Mouse (Mus musculus): ENCODE measurements around the gene Sec22c.

Gene Sec22c

DNA sequence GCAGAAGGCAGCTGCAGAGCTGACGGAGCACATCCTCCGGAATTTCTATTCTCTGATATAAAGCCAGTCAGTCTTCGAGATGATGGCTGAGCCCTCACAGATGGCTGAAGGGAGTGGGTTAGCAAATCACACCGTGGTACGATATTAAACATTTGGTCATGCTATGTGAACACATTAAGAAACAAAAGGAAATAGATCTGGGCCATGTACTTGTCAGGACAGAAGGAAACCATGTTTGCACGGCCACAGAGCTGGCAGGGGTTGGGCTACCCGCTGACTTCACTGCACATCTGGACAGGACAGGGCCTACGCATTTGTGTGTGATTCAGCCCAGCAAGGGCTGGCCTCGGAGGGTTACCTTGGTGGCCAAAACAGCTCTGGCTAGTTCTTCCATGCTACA is 8.7 kb downstream of the Sec22c start:
- DNase-seq (ENCODE audit: extremely low spot score, low read depth, low spot score), result no peak

DNA sequence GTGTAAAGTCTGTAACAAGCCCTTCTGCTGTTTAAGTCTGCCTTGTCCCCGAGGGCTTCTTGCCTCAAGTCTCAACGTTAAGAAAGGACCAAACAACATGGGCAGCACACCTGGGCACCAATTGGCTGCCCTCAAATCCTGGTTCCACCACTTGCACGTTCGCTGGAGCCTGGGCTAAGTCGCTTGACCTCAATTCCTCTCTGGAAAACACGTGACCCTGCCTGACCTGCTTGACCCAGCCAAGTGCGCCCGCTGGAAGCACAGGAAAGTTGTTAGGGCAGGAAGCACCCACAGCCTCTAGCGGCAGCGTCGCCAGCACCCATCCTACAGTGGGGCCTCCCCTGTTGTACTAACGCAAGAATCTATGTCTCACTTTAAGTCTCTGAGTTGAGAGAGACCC is 10.6 kb downstream of the Sec22c start:
- DNase-seq (ENCODE audit: extremely low spot score, low read depth, low spot score), result no peak

DNA sequence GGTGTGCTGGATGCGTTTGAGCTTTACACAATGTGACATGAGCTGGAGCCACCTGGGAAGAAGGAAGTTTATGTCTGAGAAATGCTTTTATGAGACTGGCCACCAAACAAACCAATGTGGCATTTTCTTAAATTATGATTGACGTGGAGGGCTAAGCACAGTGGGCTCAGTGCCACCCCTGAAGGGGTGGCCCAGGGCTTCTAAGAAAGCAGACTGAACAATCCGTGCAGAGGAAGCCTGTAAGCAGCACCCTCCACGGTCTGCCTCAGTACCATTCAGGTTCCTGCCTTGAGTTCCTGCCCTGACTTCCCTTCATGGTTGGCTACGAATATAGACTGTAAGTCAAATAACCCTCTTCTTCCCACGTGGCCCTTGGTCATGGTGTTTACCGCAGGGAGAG is 14.6 kb downstream of the Sec22c start:
- no peak for DNase-seq (ENCODE audit: extremely low spot score, low read depth, low spot score)

GRCm38 (mm10) chr9:121690200-121690651 is 15.1 kb downstream of the Sec22c start:
- no peak for DNase-seq (ENCODE audit: extremely low spot score, low read depth, low spot score)

DNA sequence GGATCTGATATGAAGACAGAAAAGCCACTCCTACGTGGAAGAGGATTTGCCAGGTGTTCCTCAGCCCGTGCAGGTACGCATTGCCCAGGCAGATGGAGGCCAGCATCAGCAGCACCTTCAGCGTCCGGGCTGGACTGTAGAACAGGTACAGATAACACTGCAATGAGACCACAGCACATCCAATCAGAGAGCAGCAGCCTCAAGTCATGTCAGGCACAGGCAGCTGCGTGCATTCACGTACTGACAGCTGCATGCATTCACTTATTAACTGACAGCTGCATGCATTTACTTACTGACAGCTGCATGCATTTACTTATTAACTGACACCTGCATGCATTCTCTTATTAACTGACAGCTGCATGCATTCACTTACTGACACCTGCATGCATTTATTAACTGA is 20.6 kb downstream of the Sec22c start:
- DNase-seq (ENCODE audit: extremely low spot score, low read depth, low spot score), result no peak

DNA sequence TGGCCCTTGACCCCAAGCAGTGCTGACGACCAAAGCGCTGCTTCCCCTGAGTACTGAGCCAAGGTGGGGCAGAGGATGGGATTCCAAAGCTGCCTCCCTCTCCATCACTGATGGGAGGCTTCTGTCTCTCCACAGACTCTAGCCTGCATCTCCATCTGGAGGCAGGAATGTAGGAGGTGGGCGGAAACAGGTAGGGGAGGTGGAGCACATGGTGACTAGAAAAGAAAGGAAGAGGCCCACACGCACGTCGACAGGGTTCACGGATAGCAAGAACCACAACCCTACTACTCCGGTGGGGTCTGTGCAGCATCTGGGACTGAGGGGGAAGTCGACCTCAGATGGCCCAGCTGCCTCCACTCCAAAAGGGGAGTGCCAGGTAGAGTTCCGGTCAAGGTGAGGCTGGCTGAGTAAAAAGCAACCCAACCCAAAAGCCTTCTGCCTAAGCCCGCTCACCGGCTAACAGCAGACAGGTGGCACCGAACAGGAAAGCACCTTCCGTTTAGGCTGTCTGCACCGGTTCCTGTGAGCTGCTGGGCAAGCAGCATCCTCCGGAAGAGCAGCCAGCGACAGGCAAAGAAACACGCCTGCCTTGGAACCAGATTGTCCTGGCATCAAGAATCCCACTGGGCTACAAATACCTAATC is 23.1 kb downstream of the Sec22c start:
- DNase-seq (ENCODE audit: extremely low spot score, low read depth, low spot score), result no peak

DNA sequence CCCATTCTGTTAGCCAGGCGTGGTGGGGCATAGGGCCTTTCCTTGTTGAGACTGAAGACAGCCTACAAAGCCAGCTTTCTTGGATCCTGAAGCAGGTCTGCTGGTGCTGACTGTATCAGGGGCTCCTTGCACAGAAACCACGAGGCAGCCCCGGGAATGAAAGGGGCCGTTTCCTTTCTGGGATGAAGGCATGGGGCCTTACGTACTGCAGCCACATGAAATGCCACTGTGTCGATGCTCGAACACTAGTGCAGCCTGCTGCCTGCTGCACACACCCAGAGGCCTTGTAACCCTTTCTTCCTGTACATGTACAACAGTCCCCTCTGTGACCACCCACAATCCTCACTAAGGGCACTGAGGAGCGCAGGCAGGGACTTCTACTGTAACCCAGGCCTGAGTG is 24.1 kb downstream of the Sec22c start:
- DNase-seq (ENCODE audit: extremely low spot score, low read depth, low spot score), result no peak

- peak; percentile 31 for DNase-seq (ENCODE audit: extremely low spot score, low read depth, low spot score)
Observed at GRCm38 (mm10) chr9:121679549-121679948, 25.7 kb downstream of the Sec22c start.

GRCm38 (mm10) chr9:121677476-121677875 is 27.8 kb downstream of the Sec22c start:
- DNase-seq (ENCODE audit: extremely low spot score, low read depth, low spot score), result no peak

DNA sequence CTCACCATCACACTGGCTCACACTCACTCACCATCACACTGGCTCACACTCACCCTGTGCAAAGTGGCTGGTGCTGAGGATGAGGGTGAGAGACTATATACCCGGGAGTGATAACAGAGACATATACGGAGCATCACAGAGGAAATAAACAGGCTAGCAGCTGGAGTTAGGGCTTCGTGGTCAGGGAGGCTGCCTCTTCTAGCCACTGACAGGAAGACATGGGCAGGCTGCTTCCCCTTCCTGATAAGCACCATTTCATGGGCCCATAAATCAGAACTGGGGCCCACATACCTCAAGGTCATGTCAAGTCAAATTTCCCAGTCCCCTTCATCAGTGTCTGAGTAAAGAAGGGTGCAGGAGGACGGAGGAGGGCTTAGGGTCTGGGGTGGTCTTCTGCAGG is 28.2 kb downstream of the Sec22c start:
- DNase-seq (ENCODE audit: extremely low spot score, low read depth, low spot score), result no peak

- DNase-seq (ENCODE audit: extremely low spot score, low read depth, low spot score), result no peak
Observed at GRCm38 (mm10) chr9:121675556-121675955, 29.7 kb downstream of the Sec22c start.

DNA sequence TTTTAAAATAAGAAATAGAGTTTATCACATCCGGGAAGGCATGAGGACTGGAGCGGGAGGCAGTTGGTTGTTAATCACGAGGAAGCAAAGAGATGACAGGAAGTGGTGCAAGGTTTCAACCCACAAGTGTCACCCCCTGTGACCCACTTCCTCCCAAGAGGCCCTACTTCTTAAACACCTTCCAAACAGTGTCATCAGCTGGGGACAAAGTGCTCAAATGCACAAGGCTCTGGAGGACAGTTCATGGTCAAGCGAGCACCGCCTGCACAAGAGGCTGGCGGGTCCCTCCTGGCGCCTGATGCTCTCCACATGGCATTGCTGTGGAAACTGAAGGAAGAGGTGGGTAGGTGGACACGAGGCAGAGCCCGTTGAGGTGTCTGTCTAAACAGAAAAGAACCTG is 30.3 kb downstream of the Sec22c start:
- DNase-seq (ENCODE audit: extremely low spot score, low read depth, low spot score), result no peak

- no peak for DNase-seq (ENCODE audit: extremely low spot score, low read depth, low spot score)
Observed at GRCm38 (mm10) chr9:121673716-121674115, 31.6 kb downstream of the Sec22c start.

DNA sequence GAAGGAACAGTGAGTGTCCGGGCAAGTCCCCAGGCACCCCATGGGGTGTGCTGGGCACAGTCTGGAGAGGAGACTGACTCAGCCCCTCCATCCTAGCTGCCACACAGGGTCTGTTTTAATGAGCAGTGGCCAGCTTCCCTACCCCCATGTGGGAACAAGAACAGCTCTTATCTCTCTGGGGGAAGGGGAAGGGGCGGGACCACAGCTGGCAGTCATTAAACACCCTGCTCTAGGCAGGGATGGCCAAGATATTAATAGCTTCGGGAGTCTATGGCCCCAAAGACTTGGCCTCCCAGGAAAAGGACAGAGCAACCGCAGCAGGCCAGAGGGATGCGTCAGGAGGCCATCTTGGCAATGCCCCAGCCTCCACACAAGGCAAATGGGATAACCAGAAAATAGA is 33.0 kb downstream of the Sec22c start:
- DNase-seq (ENCODE audit: extremely low spot score, low read depth, low spot score), result no peak

DNA sequence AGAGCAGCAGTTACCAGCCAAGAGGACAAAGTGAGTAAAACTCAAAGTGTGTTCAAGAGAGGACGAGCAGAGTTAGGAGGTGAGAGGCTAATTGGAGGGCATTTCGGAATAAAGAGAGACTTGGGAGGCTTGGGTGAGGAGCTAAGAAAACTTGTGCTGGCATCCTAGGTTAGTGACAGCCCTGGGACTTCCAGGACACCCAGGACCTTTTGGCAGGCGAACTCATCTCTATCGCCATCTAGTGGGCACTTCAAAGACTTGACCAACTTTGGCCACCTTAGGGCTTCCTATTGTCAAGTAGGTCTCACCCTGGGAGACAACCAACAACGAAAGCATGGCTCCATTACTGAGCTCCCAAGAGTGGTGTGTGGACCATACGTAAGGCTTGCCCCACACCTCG is 34.0 kb downstream of the Sec22c start:
- peak; percentile 33 for DNase-seq (ENCODE audit: extremely low spot score, low read depth, low spot score)

- DNase-seq (ENCODE audit: extremely low spot score, low read depth, low spot score), result no peak
Observed at GRCm38 (mm10) chr9:121669348-121669791, 35.9 kb downstream of the Sec22c start.

DNA sequence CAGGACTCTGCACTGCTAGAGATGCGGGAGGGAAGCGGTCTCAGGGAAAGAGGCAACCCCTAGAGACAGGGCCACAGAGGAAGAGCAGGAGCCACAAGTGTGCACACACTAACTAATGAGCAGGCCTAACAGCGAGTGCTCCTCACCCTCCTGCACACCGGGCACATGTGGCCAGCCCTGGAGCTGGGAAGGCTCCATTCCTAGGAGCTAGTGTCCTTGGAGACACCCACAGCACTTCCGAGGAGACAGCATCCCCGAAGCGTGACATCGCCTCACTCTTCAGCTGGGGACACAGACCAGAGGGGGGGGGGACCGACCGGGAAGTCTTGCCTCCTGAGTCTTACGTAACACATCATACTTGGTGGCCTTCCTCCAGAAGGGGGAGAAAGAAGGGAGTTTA is 37.5 kb downstream of the Sec22c start:
- no peak for DNase-seq (ENCODE audit: extremely low spot score, low read depth, low spot score)

DNA sequence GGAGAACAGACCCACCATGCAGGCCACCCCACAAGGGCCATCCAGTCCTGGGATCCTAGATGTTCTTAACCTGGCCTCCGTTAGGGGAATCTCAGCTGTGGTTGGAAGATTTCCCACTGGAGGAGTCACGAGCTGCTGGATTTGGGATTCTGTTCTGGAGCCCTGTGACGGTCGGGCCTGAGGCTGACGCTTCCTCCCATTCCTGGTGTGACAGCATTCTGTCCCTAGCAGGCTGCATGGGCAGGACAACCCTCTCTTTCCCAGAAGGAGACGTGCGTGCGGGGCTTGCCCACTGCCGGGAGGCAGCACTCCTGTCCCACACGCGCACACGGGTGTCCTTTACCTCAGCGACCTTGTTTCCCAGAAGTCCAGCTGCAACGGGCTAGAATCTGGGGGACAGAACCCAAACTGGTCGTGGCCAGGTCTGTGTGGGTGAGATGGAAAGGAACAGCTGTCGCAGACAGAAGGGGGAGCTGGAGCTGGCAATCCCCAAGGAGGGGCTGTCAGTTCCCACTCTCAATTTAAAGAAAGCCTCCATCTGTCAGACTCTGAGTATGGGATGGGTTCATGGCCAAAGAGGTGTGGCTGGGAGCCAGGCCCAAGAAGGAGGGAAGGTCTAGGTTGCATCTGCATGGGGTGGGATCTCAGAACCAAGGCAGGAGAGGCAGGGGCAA is 38.2 kb downstream of the Sec22c start:
- no peak for DNase-seq (ENCODE audit: extremely low spot score, low read depth, low spot score)

- no peak for DNase-seq (ENCODE audit: extremely low spot score, low read depth, low spot score)
Observed at GRCm38 (mm10) chr9:121664104-121664503, 41.2 kb downstream of the Sec22c start.

GRCm38 (mm10) chr9:121663467-121663866 is 41.8 kb downstream of the Sec22c start:
- DNase-seq (ENCODE audit: extremely low spot score, low read depth, low spot score), result no peak

- DNase-seq (ENCODE audit: extremely low spot score, low read depth, low spot score), result no peak
Observed at GRCm38 (mm10) chr9:121659791-121660190, 45.5 kb downstream of the Sec22c start.

DNA sequence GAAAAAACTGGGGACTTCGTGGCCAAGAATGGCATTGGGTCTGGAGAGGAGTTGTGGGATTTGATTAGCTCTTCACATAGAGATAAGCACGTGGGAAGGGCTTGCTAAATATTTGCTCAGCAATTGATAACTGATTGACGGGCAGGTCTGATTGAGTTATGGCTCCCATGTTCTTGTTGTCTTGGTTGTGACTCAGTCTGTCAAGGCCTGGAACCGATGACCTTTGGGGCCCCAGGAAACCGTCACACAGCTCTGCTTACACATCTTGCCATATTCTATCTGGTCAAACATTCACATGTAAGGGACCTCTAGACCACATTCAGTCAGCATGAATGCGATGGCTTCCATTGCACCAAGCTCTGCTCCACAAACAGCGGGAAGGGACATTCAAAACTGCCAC is 47.0 kb downstream of the Sec22c start:
- DNase-seq (ENCODE audit: extremely low spot score, low read depth, low spot score), result no peak

GRCm38 (mm10) chr9:121657143-121657542 is 48.1 kb downstream of the Sec22c start:
- DNase-seq (ENCODE audit: extremely low spot score, low read depth, low spot score), result no peak
